Mouse (Mus musculus) liver, embryonic 14.5 days (tissue): ENCODE data around the gene Akr1b3.
A peak's percentile ranks its signal among the peaks of the same experiment; 100 is the strongest.

Source experiments
- CTCF ChIP-seq: IDR thresholded peaks from 2 replicates; pipeline ENCODE4 v1.5.1; 2016; ENCODE audit warnings: antibody characterized with exemption, low read depth, control low read depth
- EP300 ChIP-seq: IDR thresholded peaks from 2 replicates; pipeline ENCODE4 v1.6.1; 2016; ENCODE audit warnings: antibody characterized with exemption, low read depth

DNA sequence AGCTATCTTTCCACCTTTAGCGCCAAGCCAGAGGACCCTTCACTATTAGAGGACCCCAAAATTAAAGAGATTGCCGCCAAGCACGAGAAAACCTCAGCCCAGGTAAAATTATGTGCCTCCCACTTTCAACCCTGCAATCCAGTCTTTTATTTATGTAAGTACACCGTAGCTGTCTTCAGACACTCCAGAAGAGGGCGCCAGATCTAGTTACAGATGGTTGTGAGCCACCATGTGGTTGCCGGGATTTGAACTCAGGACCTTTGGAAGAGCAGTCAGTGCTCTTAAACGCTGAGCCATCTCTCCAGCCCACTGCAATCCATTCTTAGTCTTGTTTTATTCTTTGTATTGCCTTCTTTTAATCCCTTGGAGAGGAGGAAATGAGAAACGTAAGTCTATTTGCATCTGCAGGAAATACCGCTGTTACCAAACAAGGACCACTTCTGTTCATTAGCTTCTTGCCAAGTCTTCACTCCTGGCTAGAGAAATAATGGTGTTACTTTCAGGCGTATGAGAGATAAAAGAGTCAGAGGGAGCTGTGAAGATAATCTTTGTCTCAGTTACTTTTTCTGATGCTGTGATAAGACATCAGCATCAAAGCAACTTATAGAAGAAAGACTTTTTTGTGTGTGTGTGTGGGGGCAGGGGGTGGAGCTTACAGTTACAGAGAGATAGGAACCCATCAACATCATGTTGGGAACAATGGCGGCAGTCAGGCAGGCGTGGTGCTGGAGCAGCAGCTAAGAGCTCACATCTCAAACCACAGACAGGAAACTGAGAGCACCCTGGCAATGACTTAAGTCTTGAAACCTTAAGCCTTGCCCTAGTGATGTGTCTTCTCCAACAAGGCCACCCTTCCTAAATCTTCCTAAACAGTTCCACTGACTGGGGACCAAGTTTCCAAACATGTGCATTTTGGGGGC, 47.2 kb upstream of the Akr1b3 start:
- TF ChIP-seq EP300 (no peak), CTCF (peak; percentile 20; the same call in 1 of the 2 replicates)
